Comparison of ENCODE assay signal across 9 mouse cellular contexts in genomic region chr17:23738836-23739201, GRCm38 (mm10). TPM values are rescaled to one million over a fixed set of nuclear protein-coding genes. Genes with fewer than 3 reads are reported as not detected.
A peak's percentile ranks its signal among the peaks of the same experiment; 100 is the strongest.
DNase-seq lines count a peak whose midpoint lies in the region; ATAC-seq lines count a peak whose summit lies in the region.
"Had no signal": no experiment of that assay in that cellular context is flagged by ENCODE, and none has a peak within 500 bp of the region (broad histone marks: within the 10 kb centered on the region; RNA-seq: fewer than 3 reads in every experiment).

No protein-coding gene starts in this region.

- H3K27ac ChIP-seq in heart, embryonic 11.5 days (ENCODE audit: low read depth, low read length) = no peak overlapping the region
- no peak overlapping the region for H3K27ac ChIP-seq in brown adipose tissue, adult 24 weeks (replicated peaks; ENCODE audit: low read depth, low read length)
- H3K27ac ChIP-seq in hindbrain, embryonic 13.5 days = peak overlapping the region; percentile 90
- H3K27ac ChIP-seq in midbrain, embryonic 10.5 days (replicated peaks) = peak overlapping the region; percentile 89

- H3K27me3 ChIP-seq in heart, embryonic 11.5 days (ENCODE audit: control insufficient read depth, insufficient read depth, low read length) = peaks cover 69% of the 10 kb centered on the region
- peaks cover 33% of the 10 kb centered on the region for H3K27me3 ChIP-seq in hindbrain, embryonic 13.5 days
- H3K27me3 ChIP-seq in midbrain, embryonic 10.5 days (ENCODE audit: low read depth, poor library complexity, severe bottlenecking) = peaks cover 71% of the 10 kb centered on the region

- 38% methylated on average over 2 of the region's 2 CpGs for WGBS in heart, embryonic 11.5 days (ENCODE audit: insufficient replicate concordance)
- WGBS in hindbrain, embryonic 13.5 days = 27% methylated on average over 2 of the region's 2 CpGs
- WGBS in midbrain, embryonic 10.5 days = 37% methylated on average over 2 of the region's 2 CpGs

- no peaks in the 10 kb centered on the region for H3K9me3 ChIP-seq in heart, embryonic 11.5 days (replicated peaks; ENCODE audit: control insufficient read depth, low read length)
- no peaks in the 10 kb centered on the region for H3K9me3 ChIP-seq in hindbrain, embryonic 13.5 days
- 0 out of 2 replicates have a peak, but pooled peaks cover 2% of the 10 kb centered on the region for H3K9me3 ChIP-seq in midbrain, embryonic 10.5 days (replicated peaks)

- no peak for ATAC-seq in heart, embryonic 11.5 days (replicated peaks; ENCODE audit: insufficient number of reproducible peaks, low FRiP score, low TSS enrichment)
- no peak for ATAC-seq in hindbrain, embryonic 13.5 days (ENCODE audit: low FRiP score)
- ATAC-seq: activated CD4-positive, CD25-positive, alpha-beta regulatory T cell, adult 4 months had no signal

- peak overlapping the region; percentile 67 for H3K4me3 ChIP-seq in heart, embryonic 11.5 days (ENCODE audit: low read depth, low read length)
- H3K4me3 ChIP-seq in brown adipose tissue, adult 24 weeks (ENCODE audit: insufficient read depth, low read depth, low read length) = peak overlapping the region; percentile 89
- H3K4me3 ChIP-seq in hindbrain, embryonic 13.5 days = peak overlapping the region; percentile 76
- H3K4me3 ChIP-seq in midbrain, embryonic 10.5 days = peak overlapping the region; percentile 80

- peak overlapping the region; percentile 99 for H3K4me2 ChIP-seq in heart, embryonic 11.5 days
- H3K4me2 ChIP-seq in hindbrain, embryonic 13.5 days = peak overlapping the region; percentile 88

- H3K9ac ChIP-seq in heart, embryonic 11.5 days (ENCODE audit: low read depth, low read length) = no peak overlapping the region
- H3K9ac ChIP-seq in hindbrain, embryonic 13.5 days = peak overlapping the region; percentile 90

- H3K4me1 ChIP-seq in heart, embryonic 11.5 days (ENCODE audit: control insufficient read depth, insufficient read depth, low read length) = peaks cover 17% of the 10 kb centered on the region
- H3K4me1 ChIP-seq in brown adipose tissue, adult 24 weeks (ENCODE audit: control insufficient read depth, insufficient read depth, insufficient read length, low read length) = peaks cover 7% of the 10 kb centered on the region; the same call in 1 of the 2 replicates
- peaks cover 41% of the 10 kb centered on the region for H3K4me1 ChIP-seq in hindbrain, embryonic 13.5 days (replicated peaks)
- peaks cover 46% of the 10 kb centered on the region for H3K4me1 ChIP-seq in midbrain, embryonic 10.5 days

- no peak for DNase-seq in heart, adult 8-10 months (ENCODE audit: low spot score)
- no peak for DNase-seq in midbrain, embryonic 10.5 days (ENCODE audit: low spot score)
- DNase-seq in left cerebral cortex, adult 18-20 months (ENCODE audit: low spot score in 2 of 2) = no peak
- no peak for DNase-seq in thymus, postnatal 4 days
- DNase-seq in kidney, postnatal 10 days = no peak

- peaks cover 8% of the 10 kb centered on the region for H3K36me3 ChIP-seq in heart, embryonic 11.5 days (ENCODE audit: control insufficient read depth, insufficient read depth, low read length)
- peaks cover 31% of the 10 kb centered on the region for H3K36me3 ChIP-seq in hindbrain, embryonic 13.5 days
- H3K36me3 ChIP-seq in midbrain, embryonic 10.5 days = peaks cover 41% of the 10 kb centered on the region

RNA-seq across cellular contexts. Expression of gene Paqr4, which starts 1.8 kb away (rescaled TPM):
- polyA plus RNA-seq in heart, embryonic 11.5 days (2014; fragmentation: Nextera tagmentation; extraction: Ambion mirVana) = 7.6 and 7.9 TPM in 2 replicates
- total RNA-seq in heart, adult 8-10 months (2022) = 10 to 100 TPM; 22.4 to 29.0 (median 26.4) TPM
- 4.0 and 5.1 TPM in 2 replicates for polyA plus RNA-seq in brown adipose tissue, adult 24 weeks (2012; ENCODE audit: insufficient read depth, insufficient read length, missing spikeins)
- 54.3 and 58.2 TPM in 2 replicates for polyA plus RNA-seq in hindbrain, embryonic 13.5 days (2015; fragmentation: Nextera tagmentation; extraction: Ambion mirVana)
- 27.6 and 36.2 TPM in 2 replicates for polyA plus RNA-seq in midbrain, embryonic 10.5 days (2016; fragmentation: Nextera tagmentation; extraction: Ambion mirVana)
- total RNA-seq in left cerebral cortex, adult 18-20 months (2021) = 10 to 100 TPM; 54.6 to 63.9 TPM

RNA-seq across cellular contexts. Expression of gene Kremen2, which starts 6.8 kb away (rescaled TPM):
- polyA plus RNA-seq in heart, embryonic 11.5 days (2014; fragmentation: Nextera tagmentation; extraction: Ambion mirVana) = 0.27 and 0.63 TPM in 2 replicates
- under 1 TPM in 1 of 4 experiments, not detected in 3; 0.26 TPM for total RNA-seq in heart, adult 8-10 months (2022)
- polyA plus RNA-seq in brown adipose tissue, adult 24 weeks (2012; ENCODE audit: insufficient read depth, insufficient read length, missing spikeins) = not detected in 2 replicates
- polyA plus RNA-seq in hindbrain, embryonic 13.5 days (2015; fragmentation: Nextera tagmentation; extraction: Ambion mirVana) = 0.55 and 0.83 TPM in 2 replicates
- polyA plus RNA-seq in midbrain, embryonic 10.5 days (2016; fragmentation: Nextera tagmentation; extraction: Ambion mirVana) = 1.7 and 2.3 TPM in 2 replicates
- under 1 TPM; 0.60 to 0.82 TPM for total RNA-seq in left cerebral cortex, adult 18-20 months (2021)

RNA-seq across cellular contexts. Expression of gene Pkmyt1, which starts 12.7 kb away (rescaled TPM):
- polyA plus RNA-seq in heart, embryonic 11.5 days (2014; fragmentation: Nextera tagmentation; extraction: Ambion mirVana) = 31.5 and 33.8 TPM in 2 replicates
- 1 to 10 TPM in 2 of 4 experiments, under 1 TPM in 2; 0.78 to 1.5 (median 1.1) TPM for total RNA-seq in heart, adult 8-10 months (2022)
- polyA plus RNA-seq in brown adipose tissue, adult 24 weeks (2012; ENCODE audit: insufficient read depth, insufficient read length, missing spikeins) = 1.8 TPM in 1 of 2 replicates, not detected in the other
- 18.0 and 18.8 TPM in 2 replicates for polyA plus RNA-seq in hindbrain, embryonic 13.5 days (2015; fragmentation: Nextera tagmentation; extraction: Ambion mirVana)
- 58.5 and 59.7 TPM in 2 replicates for polyA plus RNA-seq in midbrain, embryonic 10.5 days (2016; fragmentation: Nextera tagmentation; extraction: Ambion mirVana)
- 1 to 10 TPM; 5.3 to 5.4 TPM for total RNA-seq in left cerebral cortex, adult 18-20 months (2021)

RNA-seq across cellular contexts. Expression of gene 1520401A03Rik, which starts 16.2 kb away (rescaled TPM):
- polyA plus RNA-seq in heart, embryonic 11.5 days (2014; fragmentation: Nextera tagmentation; extraction: Ambion mirVana) = 0.16 and 0.20 TPM in 2 replicates
- total RNA-seq in heart, adult 8-10 months (2022) = not detected
- polyA plus RNA-seq in brown adipose tissue, adult 24 weeks (2012; ENCODE audit: insufficient read depth, insufficient read length, missing spikeins) = not detected in 2 replicates
- polyA plus RNA-seq in hindbrain, embryonic 13.5 days (2015; fragmentation: Nextera tagmentation; extraction: Ambion mirVana) = 0.06 and 0.27 TPM in 2 replicates
- not detected in 2 replicates for polyA plus RNA-seq in midbrain, embryonic 10.5 days (2016; fragmentation: Nextera tagmentation; extraction: Ambion mirVana)
- under 1 TPM; 0.16 to 0.19 TPM for total RNA-seq in left cerebral cortex, adult 18-20 months (2021)
- polyA plus RNA-seq: activated CD4-positive, CD25-positive, alpha-beta regulatory T cell, adult 4 months had no signal

RNA-seq across cellular contexts. Expression of gene Flywch1, which starts 32.6 kb away (rescaled TPM):
- polyA plus RNA-seq in heart, embryonic 11.5 days (2014; fragmentation: Nextera tagmentation; extraction: Ambion mirVana) = 60.5 and 62.4 TPM in 2 replicates
- total RNA-seq in heart, adult 8-10 months (2022) = 10 to 100 TPM; 40.8 to 42.0 (median 40.9) TPM
- 25.8 and 26.8 TPM in 2 replicates for polyA plus RNA-seq in brown adipose tissue, adult 24 weeks (2012; ENCODE audit: insufficient read depth, insufficient read length, missing spikeins)
- polyA plus RNA-seq in hindbrain, embryonic 13.5 days (2015; fragmentation: Nextera tagmentation; extraction: Ambion mirVana) = 224 and 228 TPM in 2 replicates
- 187 and 202 TPM in 2 replicates for polyA plus RNA-seq in midbrain, embryonic 10.5 days (2016; fragmentation: Nextera tagmentation; extraction: Ambion mirVana)
- total RNA-seq in left cerebral cortex, adult 18-20 months (2021) = 100 to 1,000 TPM; 459 to 507 TPM

Comparison
In these comparisons a context has a peak if more than half of its experiments do, and no peak if none do; other contexts are left out.
1. H3K27ac ChIP-seq: peak in hindbrain, embryonic 13.5 days (single experiment) and midbrain, embryonic 10.5 days (single experiment); none in heart, embryonic 11.5 days (single experiment) and brown adipose tissue, adult 24 weeks (single experiment).
2. Peak in every context shown above with its lines, with median percentiles within 50 percentile points of each other: H3K4me3 ChIP-seq.